Mouse (Mus musculus): Measurements from ENCODE around the gene Scml4. TPM values are rescaled to one million over a fixed set of nuclear protein-coding genes. Genes with fewer than 3 reads are reported as not detected.

Scml4 gene
- total RNA-seq, 2 experiments from 2014 or later = not detected

GRCm38 (mm10) chr10:42978346-42978745 lies 118.2 kb downstream of the Scml4 start:
- no peak for ATAC-seq (replicated peaks; ENCODE audit: low FRiP score, poor library complexity, severe bottlenecking)

GRCm38 (mm10) chr10:42980999-42981757 lies 121.0 kb downstream of the Scml4 start:
- ATAC-seq (replicated peaks; ENCODE audit: low FRiP score, poor library complexity, severe bottlenecking) = no peak

GRCm38 (mm10) chr10:42984886-42985285 lies 124.7 kb downstream of the Scml4 start:
- no peak for ATAC-seq (replicated peaks; ENCODE audit: low FRiP score, poor library complexity, severe bottlenecking)

- ATAC-seq (replicated peaks; ENCODE audit: low FRiP score, poor library complexity, severe bottlenecking) = no peak
Observed at GRCm38 (mm10) chr10:42987594-42988052, 127.5 kb downstream of the Scml4 start.

- no peak for ATAC-seq (replicated peaks; ENCODE audit: low FRiP score, poor library complexity, severe bottlenecking)
Observed at GRCm38 (mm10) chr10:42988627-42989026, 128.5 kb downstream of the Scml4 start.

GRCm38 (mm10) chr10:42989910-42990309 lies 129.7 kb downstream of the Scml4 start:
- peak; percentile 60; the same call in 1 of the 2 replicates for ATAC-seq (replicated peaks; ENCODE audit: low FRiP score, poor library complexity, severe bottlenecking)

- no peak for ATAC-seq (replicated peaks; ENCODE audit: low FRiP score, poor library complexity, severe bottlenecking)
Observed at GRCm38 (mm10) chr10:42991018-42991417, 130.8 kb downstream of the Scml4 start.

GRCm38 (mm10) chr10:42994331-42994782 lies 134.2 kb downstream of the Scml4 start:
- no peak for ATAC-seq (replicated peaks; ENCODE audit: low FRiP score, poor library complexity, severe bottlenecking)

- ATAC-seq (replicated peaks; ENCODE audit: low FRiP score, poor library complexity, severe bottlenecking) = no peak
Observed at GRCm38 (mm10) chr10:42995484-42995895, 135.3 kb downstream of the Scml4 start.

- no peak for ATAC-seq (replicated peaks; ENCODE audit: low FRiP score, poor library complexity, severe bottlenecking)
Observed at GRCm38 (mm10) chr10:42997278-42997677, 137.1 kb downstream of the Scml4 start.

GRCm38 (mm10) chr10:42999324-42999723 lies 139.2 kb downstream of the Scml4 start:
- ATAC-seq (replicated peaks; ENCODE audit: low FRiP score, poor library complexity, severe bottlenecking) = no peak

- ATAC-seq (replicated peaks; ENCODE audit: low FRiP score, poor library complexity, severe bottlenecking) = no peak
Observed at GRCm38 (mm10) chr10:43001433-43001832, 141.3 kb downstream of the Scml4 start.

GRCm38 (mm10) chr10:43002066-43002678 lies 142.0 kb downstream of the Scml4 start:
- no peak for ATAC-seq (replicated peaks; ENCODE audit: low FRiP score, poor library complexity, severe bottlenecking)

- no peak for ATAC-seq (replicated peaks; ENCODE audit: low FRiP score, poor library complexity, severe bottlenecking)
Observed at GRCm38 (mm10) chr10:43002721-43003465, 142.7 kb downstream of the Scml4 start.

- ATAC-seq (replicated peaks; ENCODE audit: low FRiP score, poor library complexity, severe bottlenecking) = no peak
Observed at GRCm38 (mm10) chr10:43003466-43003757, 143.2 kb downstream of the Scml4 start.

GRCm38 (mm10) chr10:43004174-43004734 lies 144.1 kb downstream of the Scml4 start:
- ATAC-seq (replicated peaks; ENCODE audit: low FRiP score, poor library complexity, severe bottlenecking) = no peak

- no peak for ATAC-seq (replicated peaks; ENCODE audit: low FRiP score, poor library complexity, severe bottlenecking)
Observed at GRCm38 (mm10) chr10:43005031-43005430, 144.9 kb downstream of the Scml4 start.

GRCm38 (mm10) chr10:43005677-43006076 lies 145.5 kb downstream of the Scml4 start:
- no peak for ATAC-seq (replicated peaks; ENCODE audit: low FRiP score, poor library complexity, severe bottlenecking)

GRCm38 (mm10) chr10:43006534-43006933 lies 146.4 kb downstream of the Scml4 start:
- no peak for ATAC-seq (replicated peaks; ENCODE audit: low FRiP score, poor library complexity, severe bottlenecking)

GRCm38 (mm10) chr10:43008116-43008515 lies 147.9 kb downstream of the Scml4 start:
- no peak for ATAC-seq (replicated peaks; ENCODE audit: low FRiP score, poor library complexity, severe bottlenecking)
